Mouse (Mus musculus): ENCODE results near the gene Atxn7.
A peak's percentile ranks its signal among the peaks of the same experiment; 100 is the strongest.
"Not testable (repeated sequence)": the region's sequence is repeated elsewhere in the genome, so short reads cannot be mapped to it uniquely, and the experiment has no call there.

The Atxn7 gene

GRCm38 (mm10) chr14:13988397-13988796, 27.2 kb downstream of the Atxn7 start:
- no peak for DNase-seq (ENCODE audit: low read depth)

GRCm38 (mm10) chr14:13990741-13991140, 29.5 kb downstream of the Atxn7 start:
- DNase-seq (ENCODE audit: low read depth): peak; percentile 47

GRCm38 (mm10) chr14:13995206-13996097, 34.2 kb downstream of the Atxn7 start:
- DNase-seq (ENCODE audit: low read depth): peak; percentile 17

DNA sequence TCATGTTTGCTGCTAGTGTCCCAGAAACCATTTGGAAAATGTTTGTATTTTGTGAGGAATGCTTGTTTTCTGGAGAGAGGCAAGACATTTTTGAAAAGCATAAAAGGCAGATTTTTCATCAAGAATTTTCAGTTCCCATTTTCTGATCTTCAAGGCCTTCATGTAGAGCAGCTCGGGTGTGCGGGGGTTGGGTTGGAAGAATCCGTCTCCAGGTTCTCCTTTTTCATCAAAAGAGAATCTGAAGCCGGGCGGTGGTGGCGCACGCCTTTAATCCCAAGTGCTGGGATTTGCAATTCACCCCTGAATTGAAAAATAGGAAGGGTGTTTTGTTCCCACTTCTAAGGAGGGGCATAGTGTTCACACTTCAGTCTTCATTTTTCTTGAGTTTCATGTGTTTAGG, 41.5 kb downstream of the Atxn7 start:
- no peak for DNase-seq (ENCODE audit: low read depth)

- no peak for DNase-seq (ENCODE audit: low read depth)
Measured at GRCm38 (mm10) chr14:14009712-14010111, 48.5 kb downstream of the Atxn7 start.

GRCm38 (mm10) chr14:14012383-14013251, 51.4 kb downstream of the Atxn7 start:
- DNase-seq (ENCODE audit: low read depth): peak; percentile 89

GRCm38 (mm10) chr14:14013252-14013711, 52.0 kb downstream of the Atxn7 start:
- DNase-seq (ENCODE audit: low read depth): peak; percentile 57

DNA sequence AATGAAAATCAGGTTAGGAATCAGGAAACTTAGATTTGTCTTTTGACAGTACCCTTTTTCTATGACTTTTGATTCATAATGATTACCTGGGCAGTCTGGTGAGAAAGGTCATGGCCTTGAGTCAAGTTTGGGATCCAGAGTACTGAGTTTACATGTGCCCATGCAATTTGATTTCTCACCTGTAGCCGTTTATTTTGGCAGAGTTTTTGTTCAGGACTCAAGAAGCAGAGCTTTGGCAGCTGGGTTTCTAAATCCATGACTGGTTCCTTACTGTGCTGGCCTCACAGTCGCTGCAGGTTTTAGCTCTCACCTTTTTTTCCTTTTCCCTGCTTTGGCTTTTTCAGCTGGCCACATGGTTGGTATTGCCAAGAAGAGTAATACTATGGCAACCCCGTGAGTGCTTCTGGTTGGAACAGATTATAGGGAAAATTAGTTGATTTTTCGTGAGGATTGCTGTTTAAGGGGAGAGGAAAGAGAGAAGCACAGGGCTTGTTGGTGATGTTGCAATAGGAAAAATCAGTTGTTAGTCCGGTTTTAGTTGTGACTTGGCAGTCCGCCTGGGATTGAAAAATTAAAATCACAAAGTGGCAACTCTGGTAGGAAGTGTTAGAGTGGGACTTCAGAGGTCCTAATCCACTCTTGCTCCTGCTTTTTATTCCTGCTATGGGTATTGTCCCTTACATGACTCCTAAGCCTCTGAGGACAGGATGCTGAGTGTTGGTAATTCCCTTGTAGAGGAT, 53.6 kb downstream of the Atxn7 start:
- peak; percentile 21 for DNase-seq (ENCODE audit: low read depth)

GRCm38 (mm10) chr14:14019155-14019894, 58.1 kb downstream of the Atxn7 start:
- DNase-seq (ENCODE audit: low read depth): peak; percentile 11

DNA sequence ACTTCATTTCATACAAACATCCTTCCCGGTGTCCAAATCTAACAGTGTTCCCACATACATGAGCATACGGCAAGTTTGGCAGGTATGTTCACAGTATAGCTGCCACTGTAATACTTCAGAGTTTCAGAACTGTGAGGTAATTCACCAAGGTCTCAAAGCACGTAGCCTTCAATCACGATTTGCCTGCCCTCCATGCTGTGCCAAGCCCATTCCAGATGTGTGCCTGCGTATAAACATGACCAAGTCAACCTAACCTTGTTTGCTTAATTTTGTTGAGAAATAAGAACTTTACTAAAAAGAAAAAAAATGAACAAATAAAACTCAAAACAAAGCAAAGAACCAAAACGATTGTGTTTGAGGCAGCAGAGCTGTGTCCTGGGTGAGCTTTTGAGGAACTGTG, 60.0 kb downstream of the Atxn7 start:
- no peak for DNase-seq (ENCODE audit: low read depth)

GRCm38 (mm10) chr14:14025870-14026269, 64.6 kb downstream of the Atxn7 start:
- DNase-seq (ENCODE audit: low read depth): no peak

GRCm38 (mm10) chr14:14030621-14031020, 69.4 kb downstream of the Atxn7 start:
- DNase-seq (ENCODE audit: low read depth): no peak

GRCm38 (mm10) chr14:14032842-14033241, 71.6 kb downstream of the Atxn7 start:
- no peak for DNase-seq (ENCODE audit: low read depth)

DNA sequence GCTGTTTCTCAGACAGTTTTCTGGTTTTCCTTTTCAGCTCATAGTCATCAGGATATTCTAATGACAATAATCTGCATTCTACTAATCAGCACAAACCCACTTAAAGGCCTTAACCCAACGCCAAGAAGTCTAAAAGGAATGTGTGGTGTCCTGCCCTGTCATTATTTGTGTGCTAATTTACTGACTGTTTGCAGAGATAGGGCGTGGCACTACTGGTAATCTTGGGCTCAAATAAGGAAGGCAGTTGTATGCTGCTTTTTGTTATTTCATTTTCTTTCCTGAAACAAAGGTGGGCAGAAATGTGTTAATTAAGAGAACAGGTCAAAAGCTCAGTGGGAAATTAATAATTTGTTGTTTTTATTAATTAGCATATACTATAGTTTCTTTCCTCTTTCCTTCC, 75.1 kb downstream of the Atxn7 start:
- no peak for DNase-seq (ENCODE audit: low read depth)

- no peak for DNase-seq (ENCODE audit: low read depth)
Measured at GRCm38 (mm10) chr14:14038233-14038632, 77.0 kb downstream of the Atxn7 start.

- no peak for DNase-seq (ENCODE audit: low read depth)
Measured at GRCm38 (mm10) chr14:14042336-14042735, 81.1 kb downstream of the Atxn7 start.

GRCm38 (mm10) chr14:14054386-14054785, 93.1 kb downstream of the Atxn7 start:
- peak; percentile 54 for DNase-seq (ENCODE audit: low read depth)

GRCm38 (mm10) chr14:14059606-14060005, 98.4 kb downstream of the Atxn7 start:
- not testable (repeated sequence) for DNase-seq (ENCODE audit: low read depth)

DNA sequence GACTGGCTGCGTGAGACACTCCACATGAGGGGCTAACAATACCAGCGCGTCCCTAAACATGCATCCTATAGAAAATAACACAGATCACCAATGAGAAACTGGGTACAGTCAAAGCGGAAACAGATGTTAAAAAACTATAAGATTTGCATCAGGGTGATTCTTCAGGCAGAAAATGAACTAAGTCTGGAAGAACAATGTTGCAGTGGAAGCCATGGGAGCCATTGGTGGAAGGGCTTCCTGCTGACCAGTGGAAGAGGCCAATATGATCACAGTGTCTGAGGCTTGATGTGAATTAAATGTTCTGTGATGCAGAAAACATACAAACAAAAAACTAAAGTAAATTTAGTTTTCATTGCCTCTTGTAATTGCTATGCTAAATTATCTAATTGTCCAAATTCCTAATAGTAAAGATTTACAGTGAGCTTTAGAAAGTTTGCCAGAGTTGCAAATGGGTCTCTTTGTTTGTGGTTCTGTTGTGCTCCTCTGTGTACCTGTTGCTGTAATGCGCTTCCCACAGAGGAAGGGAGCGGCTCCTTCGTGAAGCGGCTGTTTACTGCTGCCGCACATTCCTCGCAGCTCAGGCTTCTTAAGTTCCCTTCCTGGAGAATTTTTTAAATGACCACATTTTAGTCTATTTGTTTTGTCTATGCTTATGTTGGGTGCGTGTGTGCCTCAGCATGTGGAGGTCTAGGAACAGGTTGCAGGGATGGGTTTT, 101.4 kb downstream of the Atxn7 start:
- no peak for DNase-seq (ENCODE audit: low read depth)

GRCm38 (mm10) chr14:14063382-14063781, 102.1 kb downstream of the Atxn7 start:
- DNase-seq (ENCODE audit: low read depth): no peak

Data from NIH3T3 (cell line).